Mouse (Mus musculus) testis, adult 2 months (tissue): Measurements from ENCODE around the gene Emx2.

Source experiments
- CTCF ChIP-seq: fragments of 200-500 bp; IDR thresholded peaks from 2 replicates; pipeline ENCODE4 v1.5.1; 2012; ENCODE audit warnings: low read depth, mild to moderate bottlenecking, inconsistent platforms, low read length, moderate library complexity; ENCODE audit not compliant: control insufficient read depth, insufficient read depth, insufficient replicate concordance
- POLR2A ChIP-seq: fragments of 200-500 bp; IDR thresholded peaks from 2 replicates; pipeline ENCODE4 v1.6.1; 2012; ENCODE audit warnings: low read depth, mild to moderate bottlenecking, inconsistent platforms, low read length, moderate library complexity; ENCODE audit not compliant: control insufficient read depth

DNA sequence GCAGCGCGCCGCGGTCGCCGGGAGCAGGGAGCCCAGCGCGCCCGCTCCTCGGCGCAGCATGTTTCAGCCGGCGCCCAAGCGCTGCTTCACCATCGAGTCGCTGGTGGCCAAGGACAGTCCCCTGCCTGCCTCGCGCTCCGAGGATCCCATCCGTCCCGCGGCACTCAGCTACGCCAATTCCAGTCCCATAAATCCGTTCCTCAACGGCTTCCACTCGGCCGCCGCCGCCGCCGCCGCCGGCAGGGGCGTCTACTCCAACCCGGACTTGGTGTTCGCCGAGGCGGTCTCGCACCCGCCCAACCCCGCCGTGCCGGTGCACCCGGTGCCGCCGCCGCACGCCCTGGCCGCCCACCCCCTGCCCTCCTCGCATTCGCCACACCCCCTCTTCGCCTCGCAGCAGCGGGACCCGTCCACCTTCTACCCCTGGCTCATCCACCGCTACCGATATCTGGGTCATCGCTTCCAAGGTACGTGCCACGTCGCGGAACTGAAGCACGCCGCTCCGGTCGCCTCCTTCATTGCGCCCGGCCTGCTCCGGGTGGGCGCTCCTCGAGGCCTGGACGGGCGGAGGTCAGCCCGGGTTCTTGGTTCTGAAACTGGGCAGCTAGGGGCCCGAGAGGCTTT, 1.1 kb downstream of the Emx2 start:
- TF ChIP-seq CTCF: no peak
- no peak for TF ChIP-seq POLR2A
